Mouse (Mus musculus) cerebellum, adult 18-20 months (tissue): ENCODE data around the gene Rgs10.

ENCODE experiments used
- DNase-seq, 2 experiments: peaks; one replicate each; pipeline ENCODE4 v3.0.0; 2021

Rgs10 gene

DNA sequence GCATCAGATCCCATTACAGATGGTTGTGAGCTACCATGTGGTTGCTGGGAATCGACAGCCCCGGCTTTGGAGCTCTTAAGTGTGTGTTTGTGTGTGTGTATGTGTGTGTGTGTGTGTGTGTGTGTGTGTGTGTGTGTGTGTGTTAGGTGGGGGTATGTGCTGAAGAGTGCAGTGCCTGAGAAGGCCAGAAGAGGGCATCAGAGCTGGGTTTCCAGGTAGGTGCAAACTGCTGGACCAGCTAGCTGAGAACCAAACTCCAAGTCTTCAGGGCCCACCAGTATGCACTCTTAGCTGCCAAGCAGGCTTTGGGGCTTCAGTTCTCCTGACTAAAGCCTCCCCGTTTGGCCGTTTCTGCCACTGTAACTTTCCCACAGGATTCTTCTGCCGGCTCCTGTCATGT, 10.3 kb downstream of the Rgs10 start:
- DNase-seq, result no peak

DNA sequence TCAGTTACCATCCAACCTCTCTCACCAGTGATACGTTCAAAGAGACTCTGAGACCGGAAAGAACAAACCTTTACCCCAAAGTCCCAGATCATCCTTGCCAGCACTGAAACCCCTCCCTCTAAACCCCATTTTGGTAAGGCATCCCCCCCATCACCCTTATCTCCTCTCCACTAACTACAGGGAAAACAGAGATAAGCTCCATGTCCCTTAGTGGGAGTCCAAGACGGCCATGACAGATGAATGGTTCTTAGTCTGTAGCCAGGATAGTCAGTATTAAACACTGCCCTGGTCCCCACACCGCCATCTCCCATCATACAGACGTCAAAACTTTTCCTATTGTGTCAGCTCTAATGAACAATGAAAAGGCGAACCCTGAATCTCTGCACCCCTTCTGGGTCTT, 14.6 kb downstream of the Rgs10 start:
- DNase-seq, result no peak

DNA sequence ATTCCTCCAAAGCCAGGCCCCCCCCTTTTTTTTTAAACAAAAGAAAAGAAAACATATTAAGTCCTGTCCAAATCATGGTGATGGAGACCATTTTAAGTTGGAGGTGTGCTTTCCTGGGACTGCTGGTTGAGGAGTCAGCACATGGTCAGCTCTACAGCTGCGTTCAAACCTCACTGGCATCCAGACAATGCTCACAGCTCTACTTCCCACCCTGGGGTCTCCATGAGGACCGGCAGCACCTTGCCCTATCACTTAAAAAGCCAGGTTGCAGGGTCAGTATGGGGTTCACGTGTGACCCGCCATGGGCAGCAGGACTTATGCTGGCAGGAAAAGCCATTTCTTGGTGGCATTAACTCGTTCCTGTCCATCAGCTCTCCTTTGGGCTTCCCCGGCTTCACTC, 15.0 kb downstream of the Rgs10 start:
- DNase-seq, result no peak

DNA sequence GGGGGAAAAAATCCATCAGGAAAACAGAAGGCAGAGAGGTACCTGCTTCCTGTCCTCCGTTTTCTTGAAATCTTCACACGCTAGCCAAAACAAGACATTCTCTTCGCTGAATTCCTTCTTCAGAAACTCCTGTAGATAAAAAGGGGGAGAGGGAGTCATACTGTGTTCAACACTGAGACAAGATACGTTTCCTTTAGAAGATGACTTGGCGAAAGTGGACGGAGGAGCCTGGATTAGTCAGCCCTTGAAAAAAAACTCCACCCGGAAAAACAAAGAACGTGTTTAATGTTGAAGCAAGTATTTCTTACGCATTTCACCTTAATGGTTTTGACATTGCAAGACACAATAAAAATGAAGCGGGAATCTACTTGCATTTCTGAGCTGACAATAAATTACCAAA, 15.4 kb downstream of the Rgs10 start:
- DNase-seq, result no peak

DNA sequence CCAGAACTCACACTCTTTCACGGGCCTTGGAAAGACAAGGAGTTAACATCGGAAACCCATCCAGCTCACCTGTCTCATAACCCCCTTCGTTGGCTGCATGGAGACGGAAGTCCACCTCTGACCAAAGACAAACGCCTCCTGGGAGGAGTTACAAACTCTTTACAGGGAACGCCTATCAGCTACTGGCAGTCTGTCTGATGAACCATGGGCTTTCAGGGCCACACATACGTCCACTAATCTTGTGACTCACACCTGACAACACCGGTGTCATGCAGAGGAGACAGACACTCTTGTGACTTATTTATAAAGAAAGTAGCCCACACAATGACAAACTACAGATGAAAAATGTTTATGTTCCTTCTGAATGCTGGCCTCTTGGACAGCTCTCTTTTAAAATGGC, 16.0 kb downstream of the Rgs10 start:
- DNase-seq, result no peak

DNA sequence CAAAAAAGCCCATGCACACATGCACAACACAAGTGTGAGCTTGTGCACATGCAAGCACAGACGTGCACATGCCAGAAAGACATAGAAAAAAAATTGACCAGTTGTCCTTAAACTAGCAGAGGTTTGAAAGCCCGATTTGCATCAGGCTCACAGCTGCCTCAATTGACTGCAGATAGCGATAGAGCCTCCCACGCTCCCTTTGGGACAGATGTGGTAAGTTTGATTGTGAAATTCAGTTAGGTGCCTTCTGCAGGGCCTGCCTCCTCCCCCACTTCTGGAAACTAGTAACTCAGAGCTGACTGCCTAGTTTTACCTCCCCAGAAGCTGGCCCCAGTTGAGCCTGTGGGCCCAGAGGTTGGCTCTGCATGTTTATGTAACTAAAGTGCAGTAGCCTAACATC, 19.9 kb downstream of the Rgs10 start:
- DNase-seq, result no peak

DNA sequence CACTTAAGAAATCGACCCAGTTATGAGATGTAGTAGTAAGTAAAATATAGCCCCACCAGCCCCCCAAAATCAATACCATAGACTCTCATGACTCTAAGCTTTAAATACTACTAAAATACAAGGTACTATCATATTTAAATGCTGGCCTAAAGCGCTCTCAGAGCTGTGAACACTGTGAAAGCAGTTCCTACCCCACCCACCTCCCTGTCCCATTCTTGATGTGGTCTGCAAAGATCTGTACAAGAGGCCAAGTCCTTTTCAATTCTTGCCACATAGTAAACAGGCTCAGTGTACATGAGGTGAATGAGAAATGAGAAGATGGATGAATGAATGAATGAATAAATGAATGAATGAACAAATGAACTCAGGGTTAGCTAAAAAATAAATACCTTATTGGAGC, 21.5 kb downstream of the Rgs10 start:
- DNase-seq, result no peak

DNA sequence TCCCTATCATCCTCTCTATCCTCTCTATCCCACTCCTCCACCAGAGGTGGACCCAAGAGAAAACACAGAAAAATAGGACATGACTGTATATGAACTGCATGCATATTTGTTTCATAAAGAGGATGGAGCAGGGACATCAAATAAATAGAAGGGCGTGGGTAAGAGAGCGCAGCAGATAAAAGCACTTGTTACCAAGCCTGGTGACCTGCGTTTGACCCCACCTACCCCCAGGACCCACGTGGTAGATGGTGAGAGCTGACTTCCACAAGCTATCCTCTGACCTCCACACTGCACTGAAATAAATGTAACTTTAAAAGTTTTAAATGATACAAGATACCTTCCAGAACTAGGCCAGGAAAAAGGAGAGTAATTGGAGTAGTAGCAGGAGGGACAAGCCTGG, 24.8 kb downstream of the Rgs10 start:
- no peak for DNase-seq

DNA sequence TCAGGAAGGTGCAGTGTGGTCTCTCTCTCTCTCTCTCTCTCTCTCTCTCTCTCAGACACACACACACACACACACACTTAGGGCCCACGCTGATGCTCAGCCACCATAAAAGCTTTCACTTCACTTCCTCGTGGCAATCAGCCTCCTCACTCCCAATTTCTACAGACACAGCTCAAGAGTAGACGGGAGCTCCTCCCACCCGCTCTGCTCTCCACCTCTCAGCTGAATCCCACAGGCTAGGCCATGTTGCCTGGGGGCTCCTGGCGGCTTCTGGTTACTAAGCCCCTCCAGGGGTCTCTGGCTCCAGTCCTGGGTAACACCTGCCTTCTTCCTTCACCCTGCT, 25.6 kb downstream of the Rgs10 start:
- no peak for DNase-seq

DNA sequence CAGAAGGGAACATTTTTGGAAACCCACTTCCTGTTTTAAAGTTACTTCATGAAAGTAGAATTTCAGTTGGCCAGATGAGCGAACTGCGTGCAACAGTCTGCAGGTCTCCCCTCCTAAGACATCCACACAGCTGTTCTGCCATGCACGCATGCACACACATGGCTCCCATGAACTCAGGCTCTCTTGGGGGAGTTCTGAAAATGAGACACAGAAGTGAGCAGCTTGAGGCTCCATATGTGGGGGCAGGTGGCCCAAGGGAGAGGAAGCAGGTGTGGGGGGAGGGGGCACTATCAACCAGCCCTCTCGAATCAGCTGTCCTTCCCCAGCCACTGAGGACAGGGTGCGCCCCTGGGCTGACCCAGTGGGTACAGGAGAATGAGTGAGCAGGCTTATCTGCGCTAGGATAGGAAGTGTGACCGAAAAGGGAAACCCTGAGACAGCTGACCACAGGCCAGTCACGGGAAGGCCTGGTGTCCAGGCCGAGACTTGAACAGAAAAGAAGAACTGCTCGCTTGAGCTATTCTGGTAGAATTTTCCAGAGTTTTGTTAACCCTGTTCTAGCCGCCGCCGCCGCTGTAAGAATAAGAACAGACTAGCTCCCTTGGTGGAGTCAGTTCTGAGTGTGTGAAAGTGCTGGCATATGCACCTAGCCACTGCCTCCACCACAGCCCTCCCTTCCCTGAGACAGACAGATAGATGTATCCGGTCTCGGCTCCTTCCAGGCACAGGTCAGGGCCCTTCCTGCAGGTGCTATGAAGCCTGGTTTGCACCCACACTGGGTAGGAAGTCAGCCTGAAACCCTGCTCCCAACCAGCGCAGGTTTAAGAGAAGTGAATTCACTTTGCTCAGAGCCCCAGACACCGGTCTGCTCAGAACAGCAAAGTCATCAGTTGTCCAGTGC, 26.2 kb downstream of the Rgs10 start:
- DNase-seq, result no peak

DNA sequence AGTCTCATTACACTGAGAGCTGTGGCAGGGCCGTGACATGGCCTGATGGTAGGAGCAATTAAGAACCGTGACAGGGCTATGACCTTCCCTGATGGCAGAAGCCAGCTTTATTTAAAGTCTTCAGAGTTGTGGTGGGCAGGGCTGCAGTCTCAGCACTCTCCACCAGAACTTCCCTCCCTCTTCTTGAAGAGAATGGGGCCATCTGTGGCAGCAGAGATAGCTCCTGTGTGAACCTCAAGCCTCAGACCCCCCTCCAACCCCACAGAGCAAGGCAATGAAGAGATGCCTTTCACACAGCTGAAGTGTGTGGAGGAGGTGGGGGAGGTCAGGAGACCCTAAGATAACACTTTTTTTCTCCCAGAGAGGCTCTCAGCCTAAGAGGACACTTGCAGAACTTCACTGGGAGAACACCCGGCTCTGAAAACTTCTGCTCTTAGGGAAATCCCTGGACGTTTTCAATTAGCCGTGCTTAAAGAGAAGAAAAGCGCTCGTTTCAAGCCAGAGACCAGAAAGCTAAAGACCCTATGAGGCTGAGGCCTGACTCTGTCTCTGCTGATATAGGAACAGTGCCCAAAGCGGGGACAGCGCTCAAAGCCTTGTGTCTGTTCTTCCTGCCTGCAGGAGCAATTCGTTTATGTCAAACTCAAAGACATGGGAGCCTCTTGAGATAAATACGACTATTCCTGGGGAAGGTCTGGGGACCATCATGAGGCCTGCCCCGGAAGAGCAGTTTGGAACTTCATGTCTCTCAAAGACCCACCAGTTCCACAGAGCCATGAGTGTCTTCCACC, 27.1 kb downstream of the Rgs10 start:
- DNase-seq, result no peak

DNA sequence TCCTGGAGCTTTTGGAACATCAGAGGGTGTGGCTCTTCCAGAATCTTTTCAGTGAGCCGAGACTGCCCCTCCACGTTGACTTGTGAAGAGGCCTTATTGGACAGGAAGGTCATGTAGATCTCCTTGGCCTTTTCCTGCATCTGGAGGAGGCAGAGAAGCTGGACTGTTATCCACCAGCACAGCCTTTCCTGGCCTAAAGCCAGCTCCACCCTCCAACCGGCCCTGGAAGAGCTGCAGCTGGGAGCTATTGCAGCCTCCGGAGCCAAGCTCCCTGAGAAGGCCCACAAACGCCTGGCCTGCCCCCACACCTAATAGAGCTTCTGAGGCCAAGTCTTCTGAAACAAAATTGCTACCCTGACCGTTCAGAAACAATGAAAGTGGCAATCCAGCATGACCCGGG, 29.6 kb downstream of the Rgs10 start:
- no peak for DNase-seq

DNA sequence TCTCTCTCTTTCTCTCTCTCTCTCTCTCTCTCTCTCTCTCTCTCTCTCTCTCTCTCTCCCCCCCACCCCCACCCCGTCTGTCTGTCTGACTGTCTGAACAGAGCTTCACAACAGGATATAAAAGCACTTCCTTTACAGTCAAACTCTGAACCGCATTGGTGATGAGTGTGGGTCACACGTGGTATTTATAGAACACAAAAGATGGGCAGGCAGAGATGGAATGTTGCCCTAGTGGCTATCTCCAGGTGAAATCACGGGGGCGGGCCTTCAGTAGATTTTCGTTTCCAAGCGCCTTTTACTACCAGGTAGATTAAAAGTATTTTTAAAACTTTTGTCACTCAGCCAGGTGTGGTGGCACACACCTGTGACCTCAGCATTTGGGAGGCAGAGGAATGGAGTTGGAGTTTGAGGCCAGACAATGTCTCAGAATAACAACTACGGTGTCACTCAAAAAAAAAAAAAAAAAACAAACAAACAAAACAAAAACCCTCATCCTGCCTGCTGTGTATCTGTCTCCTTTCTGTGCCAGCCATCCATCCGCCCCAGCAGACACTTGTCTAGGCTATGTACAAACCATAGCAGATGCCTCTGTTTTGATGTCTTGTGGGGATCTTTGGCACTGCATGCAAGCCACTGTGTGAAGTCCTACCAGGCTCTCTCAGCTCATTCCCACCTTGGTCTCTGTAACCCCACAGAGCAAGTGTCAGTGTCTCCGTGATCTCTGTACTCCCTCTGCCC, 34.7 kb downstream of the Rgs10 start:
- DNase-seq, result no peak

DNA sequence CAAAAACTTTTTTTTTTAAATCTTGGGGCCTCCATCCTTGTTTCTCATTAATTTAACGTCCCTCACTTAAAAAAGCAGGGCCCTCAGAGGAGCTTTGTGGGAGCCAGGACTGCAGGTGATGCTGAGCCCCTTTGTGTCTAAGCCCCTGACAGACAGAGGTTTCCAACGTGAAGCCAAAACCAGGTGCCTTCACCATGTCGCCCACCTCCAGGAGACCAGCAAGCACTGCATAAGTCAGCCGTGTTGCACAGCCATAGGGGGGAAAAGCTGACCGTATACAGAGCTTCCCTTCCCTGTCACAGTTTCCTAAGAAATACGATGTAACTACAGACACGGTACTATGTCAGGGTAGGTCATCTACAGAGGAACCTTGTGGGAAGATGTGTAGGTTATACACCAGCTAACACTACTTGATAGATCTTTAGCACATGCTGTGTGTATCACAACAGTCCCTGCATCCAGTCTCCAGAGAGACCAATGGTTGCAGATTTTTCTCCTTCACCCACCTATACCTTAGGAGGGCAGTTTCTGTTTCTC, 35.3 kb downstream of the Rgs10 start:
- no peak for DNase-seq

DNA sequence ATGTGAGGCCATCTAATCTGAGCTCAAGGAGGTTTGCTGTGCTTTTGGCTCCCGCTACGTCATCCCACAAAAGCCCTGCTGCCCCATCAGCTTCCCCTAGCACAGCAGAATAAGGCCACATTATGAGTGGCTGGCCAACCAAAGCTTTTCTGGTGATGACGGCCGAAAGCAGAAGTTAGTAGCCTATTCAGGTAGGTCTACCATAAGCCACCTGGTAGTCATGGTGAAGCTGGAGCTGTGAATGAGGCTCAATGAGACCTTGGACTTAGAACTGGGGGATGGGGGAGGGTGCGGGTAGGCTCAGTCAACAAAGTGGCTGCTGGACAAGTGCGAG, 36.1 kb downstream of the Rgs10 start:
- no peak for DNase-seq

DNA sequence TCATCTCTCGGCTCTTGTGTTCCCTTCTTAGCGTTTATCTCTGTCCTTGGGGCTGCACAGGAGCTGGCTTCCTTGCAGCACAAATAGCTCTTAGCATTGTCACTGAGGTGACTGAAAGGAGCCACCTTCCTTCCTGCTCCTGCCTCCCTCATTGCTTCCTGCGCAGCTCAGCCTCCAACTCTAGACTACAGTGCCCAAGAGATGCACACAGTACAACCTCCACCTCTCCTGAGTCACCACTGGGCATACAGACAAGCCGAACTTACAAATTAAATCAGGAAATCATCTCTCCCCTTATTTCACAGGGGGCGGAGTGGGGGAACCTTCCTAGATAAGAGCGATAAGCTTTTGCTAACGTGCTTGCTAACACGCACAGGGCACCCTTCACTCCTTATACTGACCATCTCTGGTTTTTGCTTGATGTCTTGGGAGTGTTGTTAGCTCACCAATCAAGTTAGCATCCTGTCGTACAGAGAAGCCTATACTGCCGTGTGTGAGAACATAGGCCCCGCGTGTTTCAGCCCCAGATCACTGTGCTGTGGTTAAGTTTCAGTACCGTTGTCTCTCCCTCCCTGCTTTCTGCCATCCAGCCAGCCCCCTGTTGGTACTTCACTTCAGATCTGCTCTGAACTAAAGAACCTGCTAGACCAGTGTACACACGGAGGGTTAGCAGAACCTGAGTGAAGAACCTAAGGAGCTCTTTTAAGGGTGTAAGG, 36.6 kb downstream of the Rgs10 start:
- DNase-seq, result no peak

DNA sequence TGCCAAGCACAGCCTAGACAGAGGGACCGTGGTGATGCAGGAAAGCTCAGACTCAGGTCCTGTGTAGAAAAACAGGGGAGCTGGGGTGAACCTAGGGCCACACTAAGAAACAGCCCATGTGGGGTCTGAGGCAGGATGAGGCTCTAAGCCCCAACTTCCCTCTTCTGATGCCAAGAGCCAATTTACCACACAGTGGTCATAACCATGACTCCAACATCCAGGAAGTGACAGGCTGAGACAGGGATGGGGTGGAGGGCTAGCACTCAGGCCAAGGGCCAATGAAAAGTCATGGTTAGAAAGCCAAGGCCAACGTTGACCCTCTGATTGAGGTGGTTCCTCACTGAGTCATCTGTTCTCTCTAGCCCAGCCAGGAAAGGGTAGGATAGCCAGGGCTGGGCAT, 37.6 kb downstream of the Rgs10 start:
- DNase-seq, result no peak

DNA sequence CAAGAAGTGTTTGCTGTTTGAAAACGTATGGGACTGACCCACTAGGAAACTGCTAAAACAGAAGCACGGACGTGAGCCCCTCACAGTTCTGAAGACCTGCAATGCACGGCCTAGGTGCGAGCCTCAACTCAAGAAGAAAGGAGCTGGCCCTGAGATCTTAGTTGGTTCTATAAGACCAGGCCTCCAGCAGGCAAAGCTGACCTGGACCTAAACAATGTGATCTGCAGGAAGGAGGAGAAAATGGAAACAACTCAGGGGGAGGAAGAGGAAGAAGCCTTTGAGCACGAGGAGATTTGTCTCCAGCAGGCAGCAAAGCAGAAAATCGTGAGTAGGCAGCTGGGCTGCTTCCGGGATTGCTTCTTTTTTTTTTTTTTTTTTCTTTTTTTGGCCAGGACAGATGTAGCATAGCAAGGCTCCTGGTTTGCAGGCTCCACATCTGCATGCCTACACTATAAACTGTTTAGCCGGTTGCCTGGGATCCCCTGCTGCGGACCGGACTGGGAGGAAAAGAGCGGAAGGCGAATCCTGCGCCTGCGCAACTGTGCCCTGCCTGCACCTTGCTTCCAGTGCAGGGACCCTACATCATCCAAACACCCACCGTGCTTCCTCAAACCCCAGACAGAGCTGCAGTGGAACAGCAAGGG, 39.3 kb downstream of the Rgs10 start:
- DNase-seq, result no peak

DNA sequence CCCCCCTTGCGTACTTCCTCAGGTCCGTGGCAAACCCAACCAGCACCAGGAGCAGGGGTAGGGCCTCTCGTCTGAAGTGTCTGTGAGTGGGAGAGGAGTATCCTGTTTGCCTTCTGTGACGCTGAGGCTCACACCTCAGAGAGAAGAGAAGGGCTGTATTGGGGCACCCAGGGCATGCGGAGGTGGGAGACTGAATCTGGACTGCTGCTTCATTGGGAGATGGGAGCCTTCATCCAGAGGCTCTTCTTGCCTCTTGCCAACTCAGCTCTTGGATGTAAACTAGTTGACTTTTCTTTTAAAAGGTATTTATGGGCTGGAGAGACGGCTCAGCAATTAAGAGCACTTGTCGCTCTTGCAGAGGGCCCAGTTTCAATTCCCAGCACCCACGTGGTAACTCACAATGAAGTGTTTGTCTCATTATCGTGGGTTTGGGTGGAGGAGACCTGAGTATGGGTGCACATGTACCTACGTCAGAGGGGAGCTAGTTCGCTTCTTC, 42.3 kb downstream of the Rgs10 start:
- DNase-seq, result no peak

DNA sequence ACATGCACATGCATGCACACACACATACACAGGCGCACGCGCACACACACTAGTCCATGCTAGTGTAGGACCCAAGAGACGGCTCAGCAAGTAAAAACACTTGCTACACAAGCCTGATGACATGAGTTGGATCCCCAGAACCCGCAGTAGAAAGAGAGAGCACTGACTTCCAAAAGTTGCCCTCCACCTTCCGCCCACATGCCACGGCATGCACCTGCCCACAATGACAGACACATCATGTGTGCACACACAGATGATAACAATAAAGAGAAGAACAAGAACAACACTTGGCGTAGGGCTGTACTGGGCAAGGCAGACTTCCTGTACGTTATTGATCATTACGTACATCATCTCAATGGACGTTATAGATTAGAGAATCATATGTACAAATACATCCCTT, 44.4 kb downstream of the Rgs10 start:
- DNase-seq, result no peak

DNA sequence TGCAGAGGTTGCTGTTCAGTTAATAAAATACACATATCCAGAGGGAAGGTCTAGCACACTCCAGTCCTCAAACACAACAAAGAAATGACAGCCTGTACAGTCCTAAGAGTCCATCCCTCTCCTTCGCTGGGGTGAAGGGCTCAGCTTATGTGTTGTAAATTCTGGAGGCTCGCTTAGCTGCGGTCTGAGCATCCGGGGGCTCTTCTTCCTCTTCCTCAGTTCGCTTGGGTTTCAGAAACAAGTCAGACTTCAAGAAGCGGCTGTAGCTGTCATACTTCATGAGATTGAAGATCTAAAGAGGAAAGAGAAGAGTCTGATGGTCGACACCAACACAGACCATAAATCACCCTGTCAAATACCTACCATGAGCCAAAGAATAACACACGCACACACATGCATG, 44.8 kb downstream of the Rgs10 start:
- no peak for DNase-seq

DNA sequence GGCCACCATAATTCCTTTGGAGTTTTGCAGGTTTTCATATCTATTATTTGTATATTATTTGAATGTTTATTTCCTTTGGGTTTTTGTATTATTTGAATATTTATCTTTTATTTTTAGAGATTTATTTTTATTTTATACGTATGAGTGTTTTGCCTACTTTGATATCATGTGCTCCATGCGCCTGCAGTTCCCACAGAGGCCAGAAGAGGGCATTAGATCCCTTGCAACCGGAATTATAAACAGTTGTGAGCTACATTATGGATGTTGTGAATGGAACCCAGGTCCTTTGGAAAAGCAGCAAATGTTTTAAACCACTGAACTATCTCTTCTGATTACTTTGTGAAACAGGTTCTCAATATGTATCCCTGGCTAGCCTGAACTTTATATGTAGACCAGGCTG, 46.2 kb downstream of the Rgs10 start:
- DNase-seq, result no peak
